ENCODE assay signal across 9 mouse cellular contexts in genomic region chr15:99284527-99285188, GRCm38 (mm10). TPM values are rescaled to one million over a fixed set of nuclear protein-coding genes. Genes with fewer than 3 reads are reported as not detected.
DNase-seq lines count a peak whose midpoint lies in the region; ATAC-seq lines count a peak whose summit lies in the region.
"Had no signal": no experiment of that assay in that cellular context is flagged by ENCODE, and none has a peak within 500 bp of the region (broad histone marks: within the 10 kb centered on the region; RNA-seq: fewer than 3 reads in every experiment).

No protein-coding gene starts in this region.

- peak; percentile 21 for DNase-seq in adipocyte (ENCODE audit: low spot score)
- peak; percentile 82 to 91 for DNase-seq in kidney, adult 8-10 months
- DNase-seq in lung, postnatal 14 days, result peak; percentile 19
- DNase-seq in thymus, postnatal 14 days, result no peak
- DNase-seq in cerebellum, postnatal 36 days, result no peak
- DNase-seq in layer of hippocampus, adult 8-10 months (ENCODE audit: low spot score in 2 of 2), result no peak
- no peak for DNase-seq in cerebellum, postnatal 4 days (ENCODE audit: low spot score in 2 of 2)

- peak; percentile 39 for ATAC-seq in CD4-positive, CD25-positive, alpha-beta regulatory T cell, adult 4 months

RNA-seq across cellular contexts. Expression of gene Prpf40b, which starts 10.2 kb away (rescaled TPM):
- 10 to 100 TPM in 1 of 2 experiments, 1 to 10 TPM in 1; 9.7 to 17.7 TPM for polyA plus RNA-seq in CD4-positive, CD25-positive, alpha-beta regulatory T cell, adult 4 months (2017; shearing (Covaris generic))
- total RNA-seq in layer of hippocampus, adult 8-10 months (2022), result 100 to 1,000 TPM in 1 of 4 experiments, 10 to 100 TPM in 3; 93.1 to 117 (median 99.9) TPM

RNA-seq across cellular contexts. Expression of gene Fam186b, which starts 11.0 kb away (rescaled TPM):
- polyA plus RNA-seq in CD4-positive, CD25-positive, alpha-beta regulatory T cell, adult 4 months (2017; shearing (Covaris generic)), result under 1 TPM; 0.16 to 0.18 TPM
- 1 to 10 TPM in 3 of 4 experiments, under 1 TPM in 1; 0.61 to 2.6 (median 1.6) TPM for total RNA-seq in layer of hippocampus, adult 8-10 months (2022)
- total RNA-seq: neutrophil, adult 5-6 weeks had no signal

RNA-seq across cellular contexts. Expression of gene Mcrs1, which starts 32.9 kb away (rescaled TPM):
- 10 to 100 TPM; 51.4 to 62.3 TPM for polyA plus RNA-seq in CD4-positive, CD25-positive, alpha-beta regulatory T cell, adult 4 months (2017; shearing (Covaris generic))
- total RNA-seq in layer of hippocampus, adult 8-10 months (2022), result 10 to 100 TPM; 69.6 to 85.0 (median 73.3) TPM

RNA-seq across cellular contexts. Expression of gene Kcnh3, which starts 60.0 kb away (rescaled TPM):
- polyA plus RNA-seq in CD4-positive, CD25-positive, alpha-beta regulatory T cell, adult 4 months (2017; shearing (Covaris generic)), result 1 to 10 TPM in 1 of 2 experiments, under 1 TPM in 1; 0.22 to 1.3 TPM
- total RNA-seq in layer of hippocampus, adult 8-10 months (2022), result 10 to 100 TPM; 77.9 to 90.0 (median 86.8) TPM

Comparison
In these comparisons a context has a peak if more than half of its experiments do, and no peak if none do; other contexts are left out.
1. DNase-seq: peak in adipocyte (single experiment), kidney, adult 8-10 months (2 of 2) and lung, postnatal 14 days (single experiment); none in thymus, postnatal 14 days (single experiment), cerebellum, postnatal 36 days (0 of 2), layer of hippocampus, adult 8-10 months (0 of 2) and cerebellum, postnatal 4 days (0 of 2).